Comparison of ENCODE assay signal across 15 mouse cellular contexts in the genomic region with DNA sequence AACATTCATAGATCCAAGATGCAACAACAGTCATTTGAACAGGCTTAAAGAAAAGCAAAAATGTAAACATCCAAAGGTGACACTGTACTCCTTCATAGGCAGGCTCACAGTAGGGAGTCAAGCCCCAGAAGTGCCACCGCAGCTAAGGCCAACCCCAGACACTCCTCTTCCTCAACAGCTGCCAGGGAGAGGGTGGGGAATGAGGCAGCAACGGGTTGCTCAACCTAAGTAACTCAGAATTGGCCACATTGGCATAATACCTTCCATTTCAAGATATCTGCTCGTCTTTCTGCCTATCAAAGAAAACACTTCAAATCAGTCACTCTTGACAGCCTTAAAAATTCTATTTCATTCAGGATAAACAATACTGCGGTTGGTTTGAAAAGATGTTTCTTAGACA.
"Had no signal": no experiment of that assay in that cellular context is flagged by ENCODE, and none has a peak within 500 bp of the region (broad histone marks: within the 10 kb centered on the region; RNA-seq: fewer than 3 reads in every experiment).

No protein-coding gene starts in this region.

- H3K4me3 ChIP-seq: limb, embryonic 12.5 days; liver, embryonic 13.5 days; lung, embryonic 15.5 days; megakaryocyte, embryonic 14.5 days; stomach, embryonic 15.5 days had no signal

- H3K4me2 ChIP-seq: limb, embryonic 12.5 days; liver, embryonic 13.5 days; lung, embryonic 15.5 days; midbrain, embryonic 11.5 days; stomach, embryonic 15.5 days had no signal

- H3K4me1 ChIP-seq: liver, embryonic 13.5 days; lung, embryonic 15.5 days; stomach, embryonic 15.5 days had no signal

- H3K27me3 ChIP-seq: limb, embryonic 12.5 days; liver, embryonic 13.5 days; lung, embryonic 15.5 days; megakaryocyte, embryonic 14.5 days; stomach, embryonic 15.5 days had no signal

- H3K9me3 ChIP-seq: lung, embryonic 15.5 days; stomach, embryonic 15.5 days had no signal

- DNase-seq: kidney, adult 18-20 months; kidney, postnatal 14 days; layer of hippocampus, postnatal 36 days; liver; liver, embryonic 13.5 days; liver, postnatal 0 days; lung, postnatal 14 days; right cerebral cortex, postnatal 14 days had no signal

- ATAC-seq: liver, postnatal 0 days; midbrain, embryonic 16.5 days had no signal

- H3K9ac ChIP-seq: limb, embryonic 12.5 days; liver, embryonic 13.5 days; liver, postnatal 0 days; lung, embryonic 15.5 days; stomach, embryonic 15.5 days had no signal

- H3K27ac ChIP-seq: limb, embryonic 12.5 days; liver, embryonic 13.5 days; lung, embryonic 15.5 days; macrophage; stomach, embryonic 15.5 days had no signal
